Mouse (Mus musculus): Measurements from ENCODE around the gene Bnc2.

DNA sequence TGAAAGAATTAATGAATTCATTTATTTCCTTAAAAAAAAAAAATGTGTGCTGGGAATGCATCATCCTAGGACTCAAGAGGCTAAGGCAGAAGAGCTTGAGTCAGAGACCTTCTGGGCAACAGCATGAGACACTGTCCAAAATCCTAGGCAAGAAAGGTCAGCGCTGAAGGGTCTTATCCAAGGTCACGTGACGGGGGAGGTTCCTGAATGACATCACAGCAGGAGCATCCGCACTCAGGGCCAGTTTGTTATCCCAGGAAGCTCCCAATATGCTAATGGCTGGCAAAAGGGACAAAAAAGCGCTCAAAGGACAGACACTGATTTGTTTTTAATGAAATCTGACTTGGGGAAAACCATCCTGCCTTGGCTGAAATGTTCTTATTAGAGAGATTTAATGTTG lies 153.5 kb downstream of the Bnc2 start:
- TF ChIP-seq POLR2A (IDR thresholded peaks at IDR 0.05; ENCODE audit: low read depth, low read length) (no peak), CTCF (IDR thresholded peaks at IDR 0.05; ENCODE audit: extremely low read depth, insufficient read length, insufficient replicate concordance, low read depth, low read length) (no peak)
